Mouse (Mus musculus): ENCODE data around the gene A630023A22Rik.

DNA sequence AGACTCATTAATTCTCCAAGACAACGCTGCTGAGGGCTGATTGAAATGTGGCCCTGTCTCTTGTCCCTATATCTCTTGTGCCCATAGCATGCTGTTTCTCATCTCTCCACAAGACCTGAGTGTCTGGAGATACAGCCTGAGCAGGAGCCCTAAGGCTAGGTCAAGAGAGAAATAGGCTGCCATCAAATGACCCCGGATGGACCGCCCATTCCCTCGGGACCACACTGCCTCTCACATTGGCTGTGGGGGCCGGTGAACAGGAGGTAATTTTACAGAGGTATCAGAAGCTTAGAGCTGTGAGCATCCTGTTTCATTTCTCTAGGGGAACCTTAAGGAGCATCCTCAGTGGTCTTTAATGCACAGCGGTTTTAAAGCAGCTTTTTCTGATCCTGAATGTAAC lies 28.7 kb upstream of the A630023A22Rik start:
- no peak for TF ChIP-seq CTCF (IDR thresholded peaks at IDR 0.05; ENCODE audit: control insufficient read depth, insufficient read depth, insufficient replicate concordance, low read depth, low read length)
- TF ChIP-seq POLR2A (IDR thresholded peaks at IDR 0.05; ENCODE audit: control insufficient read depth, low read depth, low read length) = no peak
